ENCODE assay signal across 23 mouse cellular contexts in the genomic region with DNA sequence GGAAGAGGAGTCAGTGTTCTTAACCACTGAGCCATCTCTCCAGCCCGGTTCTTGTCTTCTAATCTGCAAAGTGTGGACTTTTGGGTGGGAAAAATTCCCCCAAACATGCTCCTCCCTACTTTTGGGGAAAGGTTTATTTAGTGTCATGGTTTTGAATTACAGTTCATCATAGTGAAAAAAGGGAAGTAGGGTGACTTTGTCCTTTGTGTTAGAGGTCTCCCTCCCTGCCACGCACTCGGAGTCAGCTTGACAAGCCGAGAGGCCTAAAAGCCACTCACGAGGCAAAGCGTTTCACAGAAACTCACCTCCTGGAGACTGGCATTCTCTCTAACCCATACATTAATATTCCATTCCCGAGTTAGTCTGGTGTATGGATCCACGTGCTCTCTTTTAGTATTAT.
"Had no signal": no experiment of that assay in that cellular context is flagged by ENCODE, and none has a peak within 500 bp of the region (broad histone marks: within the 10 kb centered on the region; RNA-seq: fewer than 3 reads in every experiment).

No protein-coding gene starts in this region.

- H3K9me3 ChIP-seq: kidney, embryonic 15.5 days; limb, embryonic 15.5 days; liver, embryonic 15.5 days; midbrain, embryonic 12.5 days; midbrain, embryonic 15.5 days; neural tube, embryonic 12.5 days; neural tube, embryonic 15.5 days; stomach, embryonic 15.5 days had no signal

- ATAC-seq: liver, embryonic 12.5 days; midbrain, embryonic 15.5 days had no signal

- H3K9ac ChIP-seq: kidney, embryonic 15.5 days; limb, embryonic 12.5 days; limb, embryonic 15.5 days; liver, embryonic 12.5 days; liver, embryonic 15.5 days; midbrain, embryonic 12.5 days; midbrain, embryonic 15.5 days; neural tube, embryonic 12.5 days; neural tube, embryonic 15.5 days; stomach, embryonic 15.5 days had no signal

- DNase-seq: kidney, adult 8-10 months; kidney, postnatal 10 days; kidney, postnatal 36 days; layer of hippocampus, postnatal 36 days; left cerebral cortex, postnatal 4 days; lung, adult 2 months; lung, postnatal 14 days; lung, postnatal 4 days; right cerebral cortex, adult 18-20 months; right cerebral cortex, postnatal 14 days; right cerebral cortex, postnatal 4 days; thymus, postnatal 25 days had no signal

- H3K4me3 ChIP-seq: kidney, embryonic 15.5 days; left cerebral cortex, adult 2 months; limb, embryonic 12.5 days; limb, embryonic 15.5 days; liver, embryonic 12.5 days; liver, embryonic 15.5 days; midbrain, embryonic 12.5 days; midbrain, embryonic 15.5 days; neural tube, embryonic 12.5 days; neural tube, embryonic 15.5 days; stomach, embryonic 15.5 days had no signal

- H3K27ac ChIP-seq: kidney, embryonic 15.5 days; left cerebral cortex, adult 2 months; limb, embryonic 12.5 days; limb, embryonic 15.5 days; liver, embryonic 12.5 days; liver, embryonic 15.5 days; midbrain, embryonic 12.5 days; midbrain, embryonic 15.5 days; neural tube, embryonic 12.5 days; neural tube, embryonic 15.5 days; stomach, embryonic 15.5 days had no signal

- H3K27me3 ChIP-seq: kidney, embryonic 15.5 days; limb, embryonic 12.5 days; limb, embryonic 15.5 days; liver, embryonic 12.5 days; liver, embryonic 15.5 days; midbrain, embryonic 12.5 days; midbrain, embryonic 15.5 days; neural tube, embryonic 12.5 days; neural tube, embryonic 15.5 days; stomach, embryonic 15.5 days had no signal

- H3K4me1 ChIP-seq: kidney, embryonic 15.5 days; limb, embryonic 12.5 days; limb, embryonic 15.5 days; liver, embryonic 12.5 days; liver, embryonic 15.5 days; midbrain, embryonic 12.5 days; midbrain, embryonic 15.5 days; neural tube, embryonic 12.5 days; neural tube, embryonic 15.5 days; stomach, embryonic 15.5 days had no signal

- H3K4me2 ChIP-seq: kidney, embryonic 15.5 days; limb, embryonic 12.5 days; limb, embryonic 15.5 days; liver, embryonic 12.5 days; liver, embryonic 15.5 days; midbrain, embryonic 12.5 days; midbrain, embryonic 15.5 days; neural tube, embryonic 12.5 days; neural tube, embryonic 15.5 days; stomach, embryonic 15.5 days had no signal
